Mouse (Mus musculus) lung, adult 2 months (tissue): Measurements from ENCODE around the gene Ints13.

Experiments
- CTCF ChIP-seq: fragments of 200-500 bp; IDR thresholded peaks from 2 replicates; pipeline ENCODE4 v1.5.1; 2011; ENCODE audit warnings: mild to moderate bottlenecking, low read length, control low read depth; ENCODE audit not compliant: insufficient read depth
- POLR2A ChIP-seq: fragments of 200-500 bp; IDR thresholded peaks from 2 replicates; pipeline ENCODE4 v1.6.1; 2011; ENCODE audit warnings: low read depth, mild to moderate bottlenecking, control low read depth, low read length, borderline replicate concordance; ENCODE audit errors: extremely low read depth

GRCm38 (mm10) chr6:146504459-146504858 lies 73.2 kb downstream of the Ints13 start:
- TF ChIP-seq CTCF (no peak), POLR2A (no peak)
